In the genomic region with DNA sequence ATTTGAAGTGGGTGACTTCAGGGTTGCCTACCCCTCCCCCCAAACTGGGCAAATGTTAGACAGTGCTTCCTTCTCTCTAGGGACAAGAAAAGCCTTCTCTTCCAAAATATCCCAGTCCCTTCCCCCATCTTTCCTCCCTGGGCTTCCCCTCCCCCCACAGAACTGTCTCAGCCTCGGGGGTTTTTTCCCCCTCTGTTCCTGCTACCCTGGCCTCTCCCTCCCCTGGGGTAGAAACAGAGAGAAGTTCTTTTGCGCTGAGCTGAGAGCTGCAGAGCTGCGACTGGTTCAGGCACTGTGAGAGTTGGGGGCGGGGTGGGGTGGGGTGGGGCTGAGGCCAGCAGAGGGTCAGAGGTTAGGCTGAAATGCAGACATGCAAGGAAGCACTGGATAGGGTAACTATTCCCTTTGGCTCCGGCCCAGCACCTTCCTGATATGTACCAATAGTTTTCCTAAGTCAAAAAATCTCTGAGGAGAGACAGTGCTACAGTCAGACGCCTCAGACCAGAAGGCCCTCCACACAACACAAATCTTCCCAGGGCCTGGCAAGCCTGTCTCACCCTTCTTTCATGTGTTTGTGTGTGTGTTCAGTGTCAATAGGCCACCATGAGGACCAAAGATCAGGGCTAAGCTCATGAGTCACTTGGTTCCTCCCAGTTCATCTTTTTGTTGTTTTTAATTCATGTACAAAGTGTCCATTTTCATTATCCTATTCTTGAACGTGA, we compare ENCODE assay signal across 8 mouse cellular contexts. TPM values are rescaled to one million over a fixed set of nuclear protein-coding genes. Genes with fewer than 3 reads are reported as not detected.
A peak's percentile ranks its signal among the peaks of the same experiment; 100 is the strongest.
DNase-seq lines count a peak whose midpoint lies in the region; ATAC-seq and TF ChIP-seq lines count a peak whose summit lies in the region.

No protein-coding gene starts in this region.

- H3K4me2 ChIP-seq in kidney, embryonic 16.5 days (replicated peaks; ENCODE audit: low read depth, low read length) = peak overlapping the region; percentile 83

- peak overlapping the region; percentile 91 for H3K9ac ChIP-seq in heart, adult 2 months (ENCODE audit: low read depth, low read length)
- H3K9ac ChIP-seq in kidney, embryonic 16.5 days (replicated peaks; ENCODE audit: low read length) = peak overlapping the region; percentile 85

- H3K27me3 ChIP-seq in kidney, adult 2 months (replicated peaks; ENCODE audit: control insufficient read depth, insufficient read depth, low read length) = no peaks in the 10 kb centered on the region
- no peaks in the 10 kb centered on the region for H3K27me3 ChIP-seq in heart, adult 2 months (ENCODE audit: control insufficient read depth, insufficient read depth, low read length)
- H3K27me3 ChIP-seq in kidney, embryonic 16.5 days (ENCODE audit: insufficient read depth, low read length) = no peaks in the 10 kb centered on the region

- H3K79me2 ChIP-seq in heart, adult 2 months (replicated peaks; ENCODE audit: control insufficient read depth, insufficient read depth, low read length) = no peaks in the 10 kb centered on the region

- H3K36me3 ChIP-seq in kidney, adult 2 months (ENCODE audit: control insufficient read depth, insufficient read depth, low read length) = no peaks in the 10 kb centered on the region
- peaks cover 7% of the 10 kb centered on the region; the same call in 1 of the 2 replicates for H3K36me3 ChIP-seq in heart, adult 2 months (ENCODE audit: control insufficient read depth, insufficient read depth, low read length)
- H3K36me3 ChIP-seq in kidney, embryonic 16.5 days (ENCODE audit: insufficient read depth, low read length) = 0 out of 2 replicates have a peak, but pooled peaks cover 5% of the 10 kb centered on the region

- H3K27ac ChIP-seq in kidney, adult 2 months (ENCODE audit: insufficient read depth, low read depth, low read length) = peak overlapping the region; percentile 79
- H3K27ac ChIP-seq in heart, adult 2 months = peak overlapping the region; percentile 98
- peak overlapping the region; percentile 98 for H3K27ac ChIP-seq in kidney, embryonic 16.5 days (ENCODE audit: low read length)

- TF ChIP-seq CTCF in kidney, adult 2 months (conservative IDR thresholded peaks at IDR 0.05; ENCODE audit: insufficient read depth, insufficient read length, low read depth, low read length) = no peak
- TF ChIP-seq CTCF in heart, adult 2 months (IDR thresholded peaks at IDR 0.05) = no peak

- ATAC-seq in kidney, embryonic 16.5 days (ENCODE audit: low FRiP score, low TSS enrichment) = no peak
- ATAC-seq in erythroid progenitor cell, adult 5-6 weeks (replicated peaks; ENCODE audit: low FRiP score, poor library complexity, severe bottlenecking) = no peak

- no peaks in the 10 kb centered on the region; the same call in 1 of the 2 replicates for H3K4me1 ChIP-seq in kidney, adult 2 months (ENCODE audit: control insufficient read depth, insufficient read depth, low read length)
- H3K4me1 ChIP-seq in heart, adult 2 months (ENCODE audit: control insufficient read depth, insufficient read depth, low read length) = peaks cover 14% of the 10 kb centered on the region
- peaks cover 52% of the 10 kb centered on the region for H3K4me1 ChIP-seq in kidney, embryonic 16.5 days (ENCODE audit: insufficient read depth, low read length)

- no peak for TF ChIP-seq EP300 in heart, adult 2 months (IDR thresholded peaks at IDR 0.05; ENCODE audit: insufficient read depth, low read depth, low read length)

- DNase-seq in kidney, adult 2 months = peak; percentile 66
- no peak for DNase-seq in kidney, adult 9 months
- DNase-seq in adrenal gland, postnatal 25 days = peak; percentile 57
- DNase-seq in heart, adult 2 months = peak; percentile 67 to 71
- peak; percentile 73 for DNase-seq in lung, postnatal 36 days
- DNase-seq in thymus, postnatal 0 days (ENCODE audit: low spot score) = peak; percentile 34

- H3K9me3 ChIP-seq in kidney, embryonic 16.5 days (ENCODE audit: low read length) = peaks cover 4% of the 10 kb centered on the region; the same call in 1 of the 2 replicates

- no peak for TF ChIP-seq POLR2A in kidney, adult 2 months (IDR thresholded peaks at IDR 0.05; ENCODE audit: low read depth, low read length)
- peak; percentile 38; the same call in 1 of the 2 replicates for TF ChIP-seq POLR2A in heart, adult 2 months (IDR thresholded peaks at IDR 0.05; ENCODE audit: insufficient read depth, low read depth, low read length)

- WGBS in kidney, adult 2 months = 17% methylated on average over 7 of the region's 7 CpGs
- 19% methylated on average over 7 of the region's 7 CpGs for WGBS in heart, adult 2 months
- WGBS in kidney, embryonic 16.5 days = 5% methylated on average over 7 of the region's 7 CpGs

- peak overlapping the region; percentile 58 for H3K4me3 ChIP-seq in kidney, adult 2 months (ENCODE audit: insufficient read depth, low read depth, low read length)
- peak overlapping the region; percentile 61 for H3K4me3 ChIP-seq in heart, adult 2 months
- H3K4me3 ChIP-seq in kidney, embryonic 16.5 days (ENCODE audit: low read length) = peak overlapping the region; percentile 68

- intact Hi-C loops in heart, adult 2 months (cut with DNase I) = no loop called here

RNA-seq across cellular contexts. Expression of a gene that starts 4.1 kb away (rescaled TPM):
- polyA plus RNA-seq in kidney, adult 2 months (2012; rRNA removed) = 12.4 and 17.8 TPM in 2 replicates
- 36.5 and 36.8 TPM in 2 replicates for total RNA-seq in adrenal gland, postnatal 25 days (2021)
- 10 to 100 TPM; 12.8 to 18.6 TPM for total RNA-seq in heart, adult 2 months (2021)
- polyA plus RNA-seq in heart, adult 2 months (2012; rRNA removed) = 18.9 and 21.3 TPM in 2 replicates
- 22.2 and 25.2 TPM in 2 replicates for polyA plus RNA-seq in kidney, embryonic 16.5 days (2015; fragmentation: Nextera tagmentation; extraction: Ambion mirVana)
- 82.4 and 89.3 TPM in 2 replicates for polyA plus RNA-seq in thymus, postnatal 0 days (2015; fragmentation: Nextera tagmentation; extraction: Ambion mirVana)
- total RNA-seq in erythroid progenitor cell, adult 5-6 weeks (2015; ENCODE audit: low replicate concordance) = 32.8 and 37.7 TPM in 2 replicates
- 7.2 and 10.2 TPM in 2 replicates for total RNA-seq in erythroid progenitor cell, adult 5-6 weeks (2017; ENCODE audit: low replicate concordance)

RNA-seq across cellular contexts. Expression of a gene that starts 8.4 kb away (rescaled TPM):
- 4.0 and 6.3 TPM in 2 replicates for polyA plus RNA-seq in kidney, adult 2 months (2012; rRNA removed)
- 8.7 and 9.8 TPM in 2 replicates for total RNA-seq in adrenal gland, postnatal 25 days (2021)
- 1 to 10 TPM; 1.8 TPM for total RNA-seq in heart, adult 2 months (2021)
- 5.3 and 5.6 TPM in 2 replicates for polyA plus RNA-seq in heart, adult 2 months (2012; rRNA removed)
- 63.3 and 67.0 TPM in 2 replicates for polyA plus RNA-seq in kidney, embryonic 16.5 days (2015; fragmentation: Nextera tagmentation; extraction: Ambion mirVana)
- polyA plus RNA-seq in thymus, postnatal 0 days (2015; fragmentation: Nextera tagmentation; extraction: Ambion mirVana) = 53.7 and 59.1 TPM in 2 replicates
- 32.8 and 36.0 TPM in 2 replicates for total RNA-seq in erythroid progenitor cell, adult 5-6 weeks (2015; ENCODE audit: low replicate concordance)
- total RNA-seq in erythroid progenitor cell, adult 5-6 weeks (2017; ENCODE audit: low replicate concordance) = 19.1 and 35.8 TPM in 2 replicates

RNA-seq across cellular contexts. Expression of a gene that starts 10.1 kb away (rescaled TPM):
- polyA plus RNA-seq in kidney, adult 2 months (2012; rRNA removed) = 50.1 and 65.0 TPM in 2 replicates
- 51.4 and 53.3 TPM in 2 replicates for total RNA-seq in adrenal gland, postnatal 25 days (2021)
- total RNA-seq in heart, adult 2 months (2021) = 10 to 100 TPM; 19.3 to 20.3 TPM
- polyA plus RNA-seq in heart, adult 2 months (2012; rRNA removed) = 27.7 and 38.0 TPM in 2 replicates
- 45.1 and 48.2 TPM in 2 replicates for polyA plus RNA-seq in kidney, embryonic 16.5 days (2015; fragmentation: Nextera tagmentation; extraction: Ambion mirVana)
- polyA plus RNA-seq in thymus, postnatal 0 days (2015; fragmentation: Nextera tagmentation; extraction: Ambion mirVana) = 48.9 and 50.6 TPM in 2 replicates
- total RNA-seq in erythroid progenitor cell, adult 5-6 weeks (2015; ENCODE audit: low replicate concordance) = 139 and 201 TPM in 2 replicates
- 73.1 and 118 TPM in 2 replicates for total RNA-seq in erythroid progenitor cell, adult 5-6 weeks (2017; ENCODE audit: low replicate concordance)

RNA-seq across cellular contexts. Expression of a gene that starts 27.7 kb away (rescaled TPM):
- 118 and 132 TPM in 2 replicates for polyA plus RNA-seq in kidney, adult 2 months (2012; rRNA removed)
- 41.3 and 56.5 TPM in 2 replicates for total RNA-seq in adrenal gland, postnatal 25 days (2021)
- 100 to 1,000 TPM in 1 of 2 experiments, 10 to 100 TPM in 1; 99.4 to 116 TPM for total RNA-seq in heart, adult 2 months (2021)
- 164 and 176 TPM in 2 replicates for polyA plus RNA-seq in heart, adult 2 months (2012; rRNA removed)
- 33.3 and 36.5 TPM in 2 replicates for polyA plus RNA-seq in kidney, embryonic 16.5 days (2015; fragmentation: Nextera tagmentation; extraction: Ambion mirVana)
- 24.5 and 27.1 TPM in 2 replicates for polyA plus RNA-seq in thymus, postnatal 0 days (2015; fragmentation: Nextera tagmentation; extraction: Ambion mirVana)
- total RNA-seq in erythroid progenitor cell, adult 5-6 weeks (2015; ENCODE audit: low replicate concordance) = 37.7 and 68.5 TPM in 2 replicates
- 2.9 and 3.7 TPM in 2 replicates for total RNA-seq in erythroid progenitor cell, adult 5-6 weeks (2017; ENCODE audit: low replicate concordance)

RNA-seq across cellular contexts. Expression of a gene that starts 28.2 kb away (rescaled TPM):
- 5.7 TPM in 2 replicates for polyA plus RNA-seq in kidney, adult 2 months (2012; rRNA removed)
- total RNA-seq in adrenal gland, postnatal 25 days (2021) = 30.1 and 31.1 TPM in 2 replicates
- 10 to 100 TPM; 13.2 to 13.3 TPM for total RNA-seq in heart, adult 2 months (2021)
- polyA plus RNA-seq in heart, adult 2 months (2012; rRNA removed) = 4.2 and 8.3 TPM in 2 replicates
- polyA plus RNA-seq in kidney, embryonic 16.5 days (2015; fragmentation: Nextera tagmentation; extraction: Ambion mirVana) = 16.3 and 16.7 TPM in 2 replicates
- polyA plus RNA-seq in thymus, postnatal 0 days (2015; fragmentation: Nextera tagmentation; extraction: Ambion mirVana) = 6.7 TPM in 2 replicates
- total RNA-seq in erythroid progenitor cell, adult 5-6 weeks (2015; ENCODE audit: low replicate concordance) = 117 and 147 TPM in 2 replicates
- total RNA-seq in erythroid progenitor cell, adult 5-6 weeks (2017; ENCODE audit: low replicate concordance) = 31.0 and 57.1 TPM in 2 replicates
